Mouse (Mus musculus) lung, postnatal 0 days (tissue): Measurements from ENCODE around the gene Sema3b.

Experiments used
- CTCF ChIP-seq: IDR thresholded peaks from 2 replicates; pipeline ENCODE4 v1.5.1; 2016; ENCODE audit warnings: antibody characterized with exemption, mild to moderate bottlenecking
- EP300 ChIP-seq: IDR thresholded peaks from 2 replicates; pipeline ENCODE4 v1.6.1; 2016; ENCODE audit warnings: antibody characterized with exemption, mild to moderate bottlenecking, control low read depth

DNA sequence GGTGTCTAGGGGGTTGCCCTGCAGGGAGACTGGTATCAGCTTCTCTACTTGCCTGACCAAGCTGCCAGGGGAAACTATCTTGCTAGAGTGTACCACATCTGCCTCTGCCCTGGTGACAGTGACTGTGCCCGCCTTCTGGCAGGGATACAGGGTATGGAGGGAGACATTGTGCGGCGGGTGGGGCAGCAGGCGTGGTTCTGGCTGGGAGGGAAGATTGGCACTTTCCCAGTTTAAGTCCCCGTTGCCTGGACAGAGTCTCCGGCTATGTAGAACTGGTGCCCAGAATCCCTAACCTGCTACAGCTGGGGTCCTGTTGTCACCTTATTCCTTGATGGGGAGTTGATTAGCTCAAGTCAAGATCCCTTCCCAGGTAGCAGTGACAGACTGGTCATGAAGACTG is 23.4 kb upstream of the Sema3b start:
- TF ChIP-seq CTCF = no peak
- TF ChIP-seq EP300 = no peak
